ENCODE assay signal across 7 mouse cellular contexts in genomic region chr9:35045031-35045531, GRCm38 (mm10).
A peak's percentile ranks its signal among the peaks of the same experiment; 100 is the strongest.
DNase-seq lines count a peak whose midpoint lies in the region; ATAC-seq lines count a peak whose summit lies in the region.

No protein-coding gene starts in this region.

- H3K9ac ChIP-seq in forebrain, embryonic 14.5 days (ENCODE audit: low read length) = no peak overlapping the region

- H3K4me2 ChIP-seq in forebrain, embryonic 14.5 days (ENCODE audit: low read length) = no peak overlapping the region

- WGBS in forebrain, embryonic 14.5 days = 48% methylated on average over 11 of the region's 11 CpGs

- no peaks in the 10 kb centered on the region for H3K27me3 ChIP-seq in forebrain, embryonic 14.5 days (replicated peaks; ENCODE audit: control insufficient read depth, insufficient read depth, low read length)

- H3K9me3 ChIP-seq in forebrain, embryonic 14.5 days (replicated peaks; ENCODE audit: control insufficient read depth, low read length) = no peaks in the 10 kb centered on the region

- no peak overlapping the region for H3K4me3 ChIP-seq in forebrain, embryonic 14.5 days (ENCODE audit: low read depth, low read length)

- DNase-seq in right cerebral cortex, postnatal 10 days (ENCODE audit: low spot score in 2 of 2) = peak; percentile 21 to 31
- DNase-seq in right cerebral cortex, postnatal 4 days = no peak
- DNase-seq in forebrain, embryonic 14.5 days (ENCODE audit: low spot score) = peak; percentile 33
- peak; percentile 69 to 79 for DNase-seq in kidney, postnatal 4 days
- peak; percentile 48 for DNase-seq in ovary, postnatal 10 days (ENCODE audit: low spot score)
- DNase-seq in B cell, adult 2 months = no peak
- no peak for DNase-seq in spleen, adult 18-20 months

- peak; percentile 5; the same call in 1 of the 2 replicates for ATAC-seq in forebrain, embryonic 14.5 days

- H3K4me1 ChIP-seq in forebrain, embryonic 14.5 days (ENCODE audit: control insufficient read depth, insufficient read depth, low read length) = peaks cover 15% of the 10 kb centered on the region

- H3K36me3 ChIP-seq in forebrain, embryonic 14.5 days (ENCODE audit: control insufficient read depth, insufficient read depth, low read length) = no peaks in the 10 kb centered on the region

- H3K27ac ChIP-seq in forebrain, embryonic 14.5 days (ENCODE audit: low read depth, low read length) = no peak overlapping the region

Comparison
In these comparisons a context has a peak if more than half of its experiments do, and no peak if none do; other contexts are left out.
1. DNase-seq: peak in right cerebral cortex, postnatal 10 days (2 of 2), forebrain, embryonic 14.5 days (single experiment), kidney, postnatal 4 days (2 of 2) and ovary, postnatal 10 days (single experiment); none in right cerebral cortex, postnatal 4 days (single experiment), B cell, adult 2 months (0 of 2) and spleen, adult 18-20 months (0 of 2).